Mouse (Mus musculus): ENCODE measurements at regions not wholly inside any gene's neighbourhood (a gene's known extent, or its start where the extent isn't known, plus 50 kb on each side); places are given as distances from the start of the nearest gene placed in this dataset.
"Not testable (repeated sequence)": the region's sequence is repeated elsewhere in the genome, so short reads cannot be mapped to it uniquely, and the experiment has no call there.

GRCm38 (mm10) chr4:131425311-131425710, 412.8 kb downstream of the Ptpru start:
- peak; percentile 30 for DNase-seq

- DNase-seq: no peak
These were observed 410.2 kb downstream of the Ptpru start for GRCm38 (mm10) chr4:131427871-131428270.

DNA sequence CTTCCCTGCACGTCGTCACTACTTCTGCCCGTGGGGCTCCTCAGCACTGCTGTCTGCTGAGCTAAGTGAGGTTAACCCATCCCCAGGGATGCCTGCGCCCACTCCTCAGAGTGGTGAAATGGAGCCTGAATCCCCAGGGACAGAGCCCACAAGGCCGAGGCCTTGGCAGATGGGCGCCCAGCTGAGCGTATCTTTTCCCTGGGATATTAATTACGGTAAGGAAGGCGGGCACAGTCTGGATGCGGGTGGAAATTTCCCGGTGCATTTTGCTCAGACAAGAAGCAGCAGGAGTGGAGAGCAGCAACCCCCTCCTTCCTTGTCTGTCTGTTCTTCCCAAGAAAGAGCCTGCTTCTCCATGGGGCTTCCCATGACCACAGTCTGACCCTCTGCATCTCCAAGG, 408.7 kb downstream of the Ptpru start:
- no peak for DNase-seq

- DNase-seq: no peak
These were observed 407.7 kb downstream of the Ptpru start for GRCm38 (mm10) chr4:131430420-131430819.

DNA sequence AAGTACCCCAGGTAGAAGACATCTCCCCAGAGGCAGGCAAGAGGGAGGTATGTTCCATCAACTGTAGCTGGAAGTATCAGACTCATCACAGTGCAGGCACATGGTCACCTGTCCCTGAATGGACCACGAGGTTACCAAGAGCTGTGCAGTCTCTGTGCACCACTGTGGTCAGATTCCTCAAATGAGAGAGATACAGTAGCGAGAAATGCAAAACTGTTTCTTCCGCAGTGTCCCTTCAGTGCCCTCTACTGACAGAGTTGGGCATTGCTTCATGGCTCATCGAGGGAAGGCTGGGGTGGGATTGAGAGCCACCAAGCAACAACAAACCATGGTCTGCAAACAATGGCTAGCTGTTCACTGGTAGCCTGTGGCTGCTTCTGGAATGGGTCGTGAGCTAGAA, 406.9 kb downstream of the Ptpru start:
- peak; percentile 81 for DNase-seq

GRCm38 (mm10) chr4:131432591-131433177, 405.4 kb downstream of the Ptpru start:
- no peak for DNase-seq

- DNase-seq: no peak
These were observed 402.9 kb downstream of the Ptpru start for GRCm38 (mm10) chr4:131435222-131435621.

DNA sequence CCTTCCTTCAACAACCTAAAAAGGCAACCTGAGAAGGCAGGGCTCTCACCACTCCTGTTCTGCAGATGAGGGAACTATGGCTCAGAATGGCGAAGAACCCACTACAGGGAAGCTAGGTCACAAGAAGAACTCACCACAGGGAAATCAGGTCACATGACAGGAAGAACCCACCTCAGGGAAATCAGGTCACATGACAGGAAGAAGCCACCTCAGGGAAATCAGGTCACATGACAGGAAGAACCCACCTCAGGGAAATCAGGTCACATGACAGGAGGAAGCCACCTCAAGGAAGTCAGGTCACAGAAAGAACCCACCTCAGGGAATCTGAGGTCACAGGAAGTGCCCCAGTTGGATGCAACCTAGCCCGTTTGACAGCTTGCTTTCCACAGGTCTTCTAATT, 399.7 kb downstream of the Ptpru start:
- no peak for DNase-seq

DNA sequence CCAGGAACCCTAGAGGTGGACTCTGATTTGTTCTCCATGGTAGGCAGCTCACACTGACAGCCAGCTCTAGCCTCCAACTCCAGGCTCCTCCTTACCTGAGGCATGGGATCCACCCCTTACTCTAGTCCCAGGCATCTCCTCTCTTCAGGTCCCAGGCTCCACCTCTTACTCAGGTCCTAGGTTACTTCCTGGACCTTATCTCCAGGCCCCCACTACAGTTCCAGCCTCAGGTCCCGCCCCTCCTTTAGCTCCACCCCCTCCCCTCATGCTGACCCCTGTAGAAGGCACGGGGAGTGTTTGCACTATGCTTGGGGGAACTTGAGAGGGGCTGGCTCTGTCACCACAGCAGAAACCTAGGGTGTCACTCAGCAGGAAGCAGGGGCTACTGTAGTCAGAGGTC, 399.2 kb downstream of the Ptpru start:
- DNase-seq: no peak

DNA sequence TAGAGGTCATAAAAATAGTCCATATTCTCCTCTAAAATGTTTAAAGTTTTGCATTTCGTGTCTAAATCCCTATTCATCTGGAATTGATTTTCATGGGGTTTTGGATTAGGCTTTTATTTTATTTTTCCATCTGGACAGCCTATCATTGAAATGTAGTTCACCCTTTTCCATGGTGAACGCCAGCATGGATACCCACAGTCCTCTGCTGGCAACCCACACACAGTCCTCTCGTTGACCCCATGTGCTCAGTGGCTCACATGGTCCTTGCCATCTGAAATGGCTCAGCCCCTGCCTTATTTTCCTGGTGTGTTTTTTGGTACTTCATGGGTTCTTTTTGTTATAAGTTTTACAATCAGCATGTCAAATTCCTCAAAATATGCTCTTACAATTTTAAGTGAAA, 397.2 kb downstream of the Ptpru start:
- DNase-seq: no peak

- no peak for DNase-seq
These were observed 394.6 kb downstream of the Ptpru start for GRCm38 (mm10) chr4:131443518-131443917.

DNA sequence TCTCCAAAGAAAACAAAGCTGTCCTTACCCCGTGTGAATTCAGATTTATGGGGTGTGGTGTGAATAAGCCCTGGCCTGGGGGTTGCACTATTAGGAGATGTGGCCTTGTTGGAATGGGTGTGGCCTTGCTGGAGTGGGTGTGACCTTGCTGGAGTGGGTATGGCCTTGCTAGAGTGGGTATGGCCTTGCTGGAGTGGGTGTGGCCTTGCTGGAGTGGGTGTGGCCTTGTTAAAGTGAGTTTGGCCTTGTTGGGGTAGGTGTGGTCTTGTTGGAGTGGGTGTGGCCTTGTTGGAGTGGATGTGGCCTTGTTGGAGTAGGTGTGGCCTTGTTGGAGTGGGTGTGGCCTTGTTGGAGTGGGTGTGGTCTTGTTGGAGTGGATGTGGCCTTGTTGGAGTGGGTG, 387.8 kb downstream of the Ptpru start:
- not testable (repeated sequence) for DNase-seq

DNA sequence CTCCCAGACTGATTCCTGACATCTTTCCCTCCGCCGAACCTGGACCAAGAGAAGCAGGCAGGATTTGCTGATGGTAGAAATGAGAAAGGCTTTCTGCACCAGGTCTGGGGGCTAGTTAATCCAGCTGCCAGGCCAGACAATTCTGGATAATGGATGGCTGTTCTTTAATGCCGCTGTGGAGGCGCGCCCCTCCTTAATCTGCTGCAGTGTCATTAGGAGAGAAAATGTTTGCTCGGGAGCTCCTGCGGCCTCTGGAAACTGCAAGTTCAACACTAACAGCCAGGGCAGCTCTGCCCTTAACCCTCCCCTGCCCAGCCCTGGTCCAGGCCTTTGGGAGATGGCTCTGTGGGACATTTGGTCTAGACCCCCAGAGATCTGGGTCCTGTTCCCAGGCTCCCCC, 380.5 kb downstream of the Ptpru start:
- no peak for DNase-seq

- DNase-seq: no peak
These were observed 378.3 kb downstream of the Ptpru start for GRCm38 (mm10) chr4:131459746-131460145.

DNA sequence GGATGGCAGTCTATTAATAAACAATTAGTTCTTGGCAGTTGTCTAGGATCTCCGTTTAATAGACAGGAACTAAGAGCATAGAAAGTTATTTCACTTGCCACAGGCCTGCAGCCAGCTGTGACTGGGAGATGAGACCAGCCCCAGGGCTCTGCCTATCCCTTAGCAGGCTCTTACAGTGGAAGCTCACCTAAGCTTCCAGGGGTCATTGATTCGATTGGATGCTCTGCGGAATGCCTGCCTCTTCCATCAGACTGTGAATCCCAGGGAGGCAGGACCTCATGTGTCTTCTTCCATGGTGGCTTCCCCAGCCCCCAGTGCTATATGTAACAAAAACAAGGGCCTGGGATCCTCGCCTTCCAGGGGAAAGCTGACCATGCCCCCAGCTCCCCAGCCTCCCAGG, 376.8 kb downstream of the Ptpru start:
- no peak for DNase-seq

DNA sequence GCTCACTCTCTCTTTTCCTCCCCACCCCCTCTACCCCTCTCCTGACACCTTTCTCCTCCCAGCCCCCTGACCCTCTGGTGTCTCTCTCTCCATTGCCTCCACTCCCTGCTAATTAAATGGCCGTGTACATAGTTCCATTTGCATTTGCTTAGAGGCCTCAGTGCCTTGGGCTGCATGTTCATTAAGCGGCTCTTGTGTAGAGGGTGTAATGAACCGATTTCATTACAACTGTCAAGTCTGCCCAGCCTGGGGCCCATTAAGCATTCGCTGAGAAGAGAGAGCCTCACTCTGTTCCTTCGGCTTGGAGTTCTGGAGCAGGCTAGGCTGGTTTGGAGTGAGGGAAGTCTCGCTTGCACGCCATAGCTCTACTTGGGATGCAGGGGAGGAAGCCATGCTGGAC, 376.4 kb downstream of the Ptpru start:
- no peak for DNase-seq

DNA sequence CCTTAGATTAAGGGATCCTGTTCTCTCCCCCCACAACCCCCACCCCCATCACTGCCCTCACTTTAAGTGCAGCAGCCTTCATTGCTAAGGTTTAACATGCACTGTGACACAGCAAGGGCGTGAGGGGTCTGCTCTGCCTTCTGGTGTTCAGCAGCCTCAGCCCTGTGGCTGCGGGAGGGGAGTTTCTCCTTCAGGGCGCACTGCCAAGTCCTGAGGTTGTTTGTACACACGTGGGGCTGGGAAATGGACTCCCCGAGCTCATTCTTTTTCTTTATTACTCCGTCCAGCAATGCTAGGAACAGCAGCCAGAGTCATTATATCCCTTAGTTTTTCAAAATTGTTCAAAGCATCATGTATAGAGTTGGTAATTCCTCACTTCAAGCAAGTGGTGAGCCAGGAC, 363.1 kb downstream of the Ptpru start:
- no peak for DNase-seq

DNA sequence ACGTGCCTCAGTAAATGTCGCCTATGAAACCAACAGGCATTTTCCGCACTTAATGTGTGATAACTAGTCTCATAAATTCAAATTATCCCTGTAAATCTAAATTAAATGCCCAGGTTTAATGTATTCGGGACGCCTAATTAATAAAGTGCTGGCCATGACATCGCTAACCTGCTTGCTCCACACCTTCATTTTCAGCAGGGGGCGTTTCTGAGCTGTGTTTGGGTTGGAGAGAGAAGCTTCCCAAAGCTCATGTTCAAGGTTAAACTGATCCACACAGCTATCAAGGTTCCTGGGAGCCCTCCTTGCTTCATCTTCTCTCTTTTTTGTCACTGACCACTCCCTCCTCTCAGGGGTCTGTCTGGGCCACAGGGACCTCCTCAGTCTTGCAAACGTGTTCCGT, 359.2 kb downstream of the Ptpru start:
- no peak for DNase-seq

GRCm38 (mm10) chr4:131483958-131484605, 354.0 kb downstream of the Ptpru start:
- DNase-seq: no peak

GRCm38 (mm10) chr4:131484607-131485111, 353.4 kb downstream of the Ptpru start:
- peak; percentile 29 for DNase-seq

- DNase-seq: no peak
These were observed 352.8 kb downstream of the Ptpru start for GRCm38 (mm10) chr4:131485126-131485825.

GRCm38 (mm10) chr4:131486821-131487220, 351.3 kb downstream of the Ptpru start:
- DNase-seq: peak; percentile 91

- peak; percentile 32 for DNase-seq
These were observed 349.8 kb downstream of the Ptpru start for GRCm38 (mm10) chr4:131488246-131488645.

- DNase-seq: no peak
These were observed 349.0 kb downstream of the Ptpru start for GRCm38 (mm10) chr4:131489056-131489455.
